Mouse (Mus musculus): ENCODE measurements around the gene Adamts8. TPM values are rescaled to one million over a fixed set of nuclear protein-coding genes. Genes with fewer than 3 reads are reported as not detected.

Gene Adamts8
- polyA plus RNA-seq, 1 experiment from 2014 or later: 10.7 TPM

- Histone ChIP-seq H3K4me3 (ENCODE audit: low read depth, low read length) (peak overlapping the region; percentile 52; the same call in 1 of the 2 replicates), H3K27ac (ENCODE audit: low read length) (no peak overlapping the region), H3K4me1 (ENCODE audit: insufficient read depth, low read depth, low read length) (no peaks in the 10 kb centered on the region), H3K4me2 (replicated peaks; ENCODE audit: low read depth, low read length) (peak overlapping the region; percentile 61), H3K9ac (replicated peaks; ENCODE audit: low read depth) (no peak overlapping the region), H3K27me3 (replicated peaks; ENCODE audit: insufficient read depth, low read length) (peaks cover 22% of the 10 kb centered on the region; the same call in 1 of the 2 replicates), H3K36me3 (ENCODE audit: insufficient read depth, low read length) (no peaks in the 10 kb centered on the region), H3K9me3 (ENCODE audit: low read length) (no peaks in the 10 kb centered on the region)
- ATAC-seq: no peak
- no peak for TF ChIP-seq EP300 (IDR thresholded peaks at IDR 0.05)
- no peak for TF ChIP-seq CTCF (IDR thresholded peaks at IDR 0.05)
- DNase-seq (ENCODE audit: low spot score): peak; percentile 15
- WGBS: 73% methylated on average over 9 of the region's 9 CpGs
These were observed 22.7 kb upstream of the Adamts8 start for GRCm38 (mm10) chr9:30919686-30920085.

DNA sequence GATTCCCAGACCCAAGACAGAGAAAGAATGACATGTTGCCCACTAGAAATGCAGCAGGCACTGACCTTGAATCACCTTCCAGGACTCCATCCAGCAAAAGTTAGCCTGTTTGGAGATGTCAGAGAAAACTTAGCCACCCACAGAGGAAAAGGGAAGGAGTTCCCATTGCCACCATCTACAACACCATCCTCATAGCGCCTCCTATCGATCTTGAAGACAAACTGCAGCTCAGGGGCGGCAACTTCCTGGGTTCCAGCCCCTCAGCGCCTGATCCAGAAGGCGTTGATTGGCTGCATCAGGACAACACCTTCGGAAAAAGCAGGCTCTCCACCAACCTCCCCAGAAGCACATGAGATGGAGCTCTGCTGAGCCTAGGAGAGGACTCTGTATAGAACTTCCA, 21.6 kb upstream of the Adamts8 start:
- no peak overlapping the region for H3K27ac ChIP-seq (ENCODE audit: low read length)
- H3K4me1 ChIP-seq (ENCODE audit: insufficient read depth, low read depth, low read length): no peaks in the 10 kb centered on the region
- ATAC-seq (peak; percentile 23), DNase-seq (ENCODE audit: low spot score) (peak; percentile 71)
- peaks cover 22% of the 10 kb centered on the region; the same call in 1 of the 2 replicates for H3K27me3 ChIP-seq (replicated peaks; ENCODE audit: insufficient read depth, low read length)
- H3K9ac ChIP-seq (replicated peaks; ENCODE audit: low read depth): no peak overlapping the region
- H3K9me3 ChIP-seq (ENCODE audit: low read length): no peaks in the 10 kb centered on the region
- H3K36me3 ChIP-seq (ENCODE audit: insufficient read depth, low read length): no peaks in the 10 kb centered on the region
- H3K4me2 ChIP-seq (replicated peaks; ENCODE audit: low read depth, low read length): peak overlapping the region; percentile 61
- TF ChIP-seq CTCF (IDR thresholded peaks at IDR 0.05): peak; percentile 78
- TF ChIP-seq EP300 (IDR thresholded peaks at IDR 0.05): no peak
- WGBS: 22% methylated on average over 6 of the region's 6 CpGs
- H3K4me3 ChIP-seq (ENCODE audit: low read depth, low read length): peak overlapping the region; percentile 52

GRCm38 (mm10) chr9:30921261-30922103, 20.9 kb upstream of the Adamts8 start:
- 4% methylated on average over 54 of the region's 56 CpGs for WGBS
- Histone ChIP-seq H3K27ac (ENCODE audit: low read length) (peak overlapping the region; percentile 68), H3K27me3 (replicated peaks; ENCODE audit: insufficient read depth, low read length) (peaks cover 22% of the 10 kb centered on the region; the same call in 1 of the 2 replicates), H3K9me3 (ENCODE audit: low read length) (no peaks in the 10 kb centered on the region), H3K9ac (replicated peaks; ENCODE audit: low read depth) (peak overlapping the region; percentile 56), H3K4me3 (ENCODE audit: low read depth, low read length) (peak overlapping the region; percentile 52), H3K36me3 (ENCODE audit: insufficient read depth, low read length) (no peaks in the 10 kb centered on the region), H3K4me2 (replicated peaks; ENCODE audit: low read depth, low read length) (peak overlapping the region; percentile 61), H3K4me1 (ENCODE audit: insufficient read depth, low read depth, low read length) (no peaks in the 10 kb centered on the region)
- TF ChIP-seq CTCF (IDR thresholded peaks at IDR 0.05) (no peak), EP300 (IDR thresholded peaks at IDR 0.05) (no peak)
- DNase-seq (ENCODE audit: low spot score) (no peak), ATAC-seq (peak; percentile 1; the same call in 1 of the 2 replicates)

DNA sequence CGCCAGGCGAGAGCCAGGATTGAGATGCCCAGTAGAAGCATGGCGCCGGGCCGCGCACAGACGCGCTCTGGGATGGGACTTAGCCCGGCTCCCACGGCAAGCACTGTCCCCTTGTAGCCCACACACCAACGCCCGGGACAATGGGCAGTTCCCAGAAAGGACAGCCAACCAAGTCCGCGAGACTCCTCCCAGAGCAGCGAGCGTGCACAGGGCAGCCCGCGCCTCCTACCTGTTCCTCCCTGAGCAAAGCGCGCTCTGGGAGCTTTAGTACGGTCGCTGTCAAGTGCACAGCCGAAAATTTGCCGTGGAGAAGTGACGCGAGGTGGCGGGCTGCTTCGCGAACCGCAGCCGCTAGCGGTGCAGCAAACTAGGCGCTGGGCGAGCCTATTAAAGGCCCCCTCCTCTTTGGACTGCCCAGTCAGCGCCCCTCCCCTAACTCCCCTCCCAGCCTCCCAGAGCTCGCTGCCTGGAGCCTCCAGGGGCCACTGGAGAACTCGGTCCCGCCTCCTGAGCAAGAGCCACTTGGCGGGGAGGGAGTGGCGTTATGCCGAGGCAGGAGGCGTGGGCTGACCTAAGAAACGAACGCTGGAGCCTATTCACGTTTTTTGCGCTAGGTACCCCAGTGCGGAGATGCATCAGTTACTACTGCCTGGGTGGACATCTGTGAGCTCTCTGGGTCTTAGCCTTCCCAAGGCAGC, 20.0 kb upstream of the Adamts8 start, which contains the start of gene Adamts15:
Gene Adamts15, minus strand, starts transcription at position 256 of the 698 bp plus-strand sequence.
- WGBS: under 1% methylated on average over 45 of the region's 47 CpGs
- ATAC-seq (peak; percentile 86), DNase-seq (ENCODE audit: low spot score) (peak; percentile 90)
- H3K27me3 ChIP-seq (replicated peaks; ENCODE audit: insufficient read depth, low read length): peaks cover 22% of the 10 kb centered on the region; the same call in 1 of the 2 replicates
- H3K36me3 ChIP-seq (ENCODE audit: insufficient read depth, low read length): no peaks in the 10 kb centered on the region
- TF ChIP-seq EP300 (IDR thresholded peaks at IDR 0.05) (no peak), CTCF (IDR thresholded peaks at IDR 0.05) (no peak; the same call in none of the 2 replicates)
- no peaks in the 10 kb centered on the region for H3K9me3 ChIP-seq (ENCODE audit: low read length)
- H3K4me1 ChIP-seq (ENCODE audit: insufficient read depth, low read depth, low read length): no peaks in the 10 kb centered on the region
- H3K4me3 ChIP-seq (ENCODE audit: low read depth, low read length): peak within 1 kb of the TSS; percentile 52
- H3K4me2 ChIP-seq (replicated peaks; ENCODE audit: low read depth, low read length): peak within 1 kb of the TSS; percentile 61
- H3K9ac ChIP-seq (replicated peaks; ENCODE audit: low read depth): peak within 1 kb of the TSS; percentile 56
- H3K27ac ChIP-seq (ENCODE audit: low read length): peak within 1 kb of the TSS; percentile 68

GRCm38 (mm10) chr9:30928759-30929158, 13.6 kb upstream of the Adamts8 start:
- TF ChIP-seq CTCF (IDR thresholded peaks at IDR 0.05) (no peak), EP300 (IDR thresholded peaks at IDR 0.05) (no peak)
- H3K4me3 ChIP-seq (ENCODE audit: low read depth, low read length): no peak overlapping the region
- H3K9me3 ChIP-seq (ENCODE audit: low read length): no peaks in the 10 kb centered on the region
- no peak for DNase-seq (ENCODE audit: low spot score)
- no peak overlapping the region for H3K27ac ChIP-seq (ENCODE audit: low read length)
- 79% methylated on average over 2 of the region's 2 CpGs for WGBS
- H3K36me3 ChIP-seq (ENCODE audit: insufficient read depth, low read length): no peaks in the 10 kb centered on the region
- no peak overlapping the region for H3K4me2 ChIP-seq (replicated peaks; ENCODE audit: low read depth, low read length)
- H3K27me3 ChIP-seq (replicated peaks; ENCODE audit: insufficient read depth, low read length): no peaks in the 10 kb centered on the region
- no peaks in the 10 kb centered on the region for H3K4me1 ChIP-seq (ENCODE audit: insufficient read depth, low read depth, low read length)
- ATAC-seq: no peak
- H3K9ac ChIP-seq (replicated peaks; ENCODE audit: low read depth): no peak overlapping the region

DNA sequence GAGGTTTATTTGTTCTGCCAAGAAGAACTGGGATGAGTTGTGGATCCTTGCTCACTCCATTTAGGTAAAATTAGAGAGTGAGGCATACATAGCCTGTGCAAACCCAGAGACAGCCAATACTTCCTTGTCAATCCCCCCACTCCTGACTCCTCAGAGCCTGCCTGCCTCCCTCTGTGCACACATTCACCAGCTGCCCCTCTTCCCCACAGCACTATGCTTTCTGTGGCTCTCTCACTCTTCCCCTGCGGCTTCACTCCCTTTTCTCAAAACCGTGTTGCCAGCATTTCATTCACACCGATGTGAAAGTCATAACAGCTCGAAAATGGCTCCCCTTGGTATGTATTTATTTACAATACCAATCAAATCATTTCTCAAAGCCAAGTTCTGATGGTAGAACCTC, 10.0 kb upstream of the Adamts8 start:
- ATAC-seq: 0 out of 2 replicates have a peak, but pooled peaks have one; percentile 13
- Histone ChIP-seq H3K4me1 (ENCODE audit: insufficient read depth, low read depth, low read length) (no peaks in the 10 kb centered on the region; the same call in 1 of the 2 replicates), H3K9me3 (ENCODE audit: low read length) (no peaks in the 10 kb centered on the region), H3K4me3 (ENCODE audit: low read depth, low read length) (no peak overlapping the region), H3K4me2 (replicated peaks; ENCODE audit: low read depth, low read length) (no peak overlapping the region), H3K9ac (replicated peaks; ENCODE audit: low read depth) (no peak overlapping the region), H3K27ac (ENCODE audit: low read length) (no peak overlapping the region), H3K36me3 (ENCODE audit: insufficient read depth, low read length) (no peaks in the 10 kb centered on the region), H3K27me3 (replicated peaks; ENCODE audit: insufficient read depth, low read length) (no peaks in the 10 kb centered on the region)
- no peak for DNase-seq (ENCODE audit: low spot score)
- TF ChIP-seq EP300 (IDR thresholded peaks at IDR 0.05): no peak
- no peak for TF ChIP-seq CTCF (IDR thresholded peaks at IDR 0.05)
- WGBS: 41% methylated on average over 4 of the region's 4 CpGs
